Mouse (Mus musculus) stomach, postnatal 0 days (tissue): Measurements from ENCODE around the gene Dpysl5.

Experiments
- CTCF ChIP-seq: IDR thresholded peaks from 2 replicates; pipeline ENCODE4 v1.5.1; 2016; ENCODE audit warnings: antibody characterized with exemption, low read depth, mild to moderate bottlenecking, moderate library complexity
- EP300 ChIP-seq: optimal IDR thresholded peaks from 2 replicates; pipeline ENCODE3; 2016; ENCODE audit warnings: antibody characterized with exemption

DNA sequence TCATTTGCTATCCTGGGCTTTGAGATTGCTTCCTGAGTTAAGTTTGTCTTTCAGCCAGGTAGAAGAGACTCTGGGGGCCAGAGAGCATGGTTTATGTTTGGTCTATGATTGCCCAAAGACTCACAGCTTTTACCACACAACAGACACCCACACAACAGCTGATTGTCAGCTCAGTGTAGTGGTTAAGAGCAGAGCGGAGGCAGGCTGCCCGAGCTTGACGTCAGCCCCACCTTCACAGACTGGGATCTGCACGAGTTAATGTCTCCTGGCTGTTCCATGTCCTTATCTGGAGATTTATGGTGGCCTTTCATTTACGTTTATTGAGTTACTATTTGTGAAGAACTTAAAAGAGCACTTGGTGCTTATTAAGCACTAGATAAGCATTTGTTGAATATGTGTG is 43.9 kb downstream of the Dpysl5 start:
- TF ChIP-seq CTCF (no peak), EP300 (no peak)
